Mouse (Mus musculus): ENCODE results near the gene Zic5.

The Zic5 gene

DNA sequence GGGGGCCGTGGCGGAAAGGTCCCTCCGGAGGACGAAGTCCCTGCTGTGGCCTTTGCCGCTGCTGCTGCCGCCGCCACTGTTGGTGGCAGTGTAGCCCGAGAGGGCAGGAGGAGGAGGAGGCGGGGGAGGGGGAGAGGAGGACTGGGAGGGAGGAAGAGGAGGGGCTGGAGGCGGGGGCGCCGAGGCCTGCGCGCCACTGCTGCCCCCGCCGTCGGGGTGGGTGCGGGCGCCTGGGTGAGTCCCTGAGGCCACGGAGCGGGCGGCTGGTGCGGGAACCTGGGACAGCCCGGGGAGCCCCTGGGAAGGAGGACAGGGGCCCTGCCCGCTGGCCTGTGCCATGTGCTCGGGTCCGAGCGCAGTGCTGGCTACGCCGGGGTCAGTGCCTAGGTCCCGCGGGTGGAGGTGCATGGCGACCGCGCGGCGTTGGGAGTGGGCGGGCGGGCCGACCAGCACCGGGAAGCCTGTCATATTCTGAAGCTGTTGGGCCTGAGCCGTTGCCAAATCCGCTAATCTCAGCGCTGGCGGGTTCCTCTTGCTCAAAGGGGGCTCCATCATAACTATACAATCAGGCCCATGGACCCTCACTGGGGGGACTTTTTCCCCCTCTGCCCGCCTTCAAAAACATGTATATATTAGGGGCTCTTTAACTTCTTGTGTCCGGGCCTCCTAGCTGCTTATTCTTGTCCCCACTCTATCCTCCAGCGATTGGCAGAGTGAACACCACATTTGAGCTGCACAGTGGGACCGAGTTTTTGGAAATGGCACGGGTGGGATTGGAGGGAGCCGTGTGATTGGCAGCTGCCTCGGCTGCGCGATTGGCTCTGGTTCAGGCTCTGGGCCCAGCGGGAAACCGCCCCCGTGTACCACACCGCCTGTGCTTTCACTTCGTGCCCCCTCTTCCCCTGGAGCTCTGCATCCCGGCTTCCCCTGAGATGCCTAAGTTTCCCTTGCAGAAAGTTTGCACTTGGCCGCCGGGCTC, at the start of gene Zic5:
Gene Zic5 (minus strand): TSS at position 915 of the 979 bp plus-strand sequence.
- no peak for DNase-seq

DNA sequence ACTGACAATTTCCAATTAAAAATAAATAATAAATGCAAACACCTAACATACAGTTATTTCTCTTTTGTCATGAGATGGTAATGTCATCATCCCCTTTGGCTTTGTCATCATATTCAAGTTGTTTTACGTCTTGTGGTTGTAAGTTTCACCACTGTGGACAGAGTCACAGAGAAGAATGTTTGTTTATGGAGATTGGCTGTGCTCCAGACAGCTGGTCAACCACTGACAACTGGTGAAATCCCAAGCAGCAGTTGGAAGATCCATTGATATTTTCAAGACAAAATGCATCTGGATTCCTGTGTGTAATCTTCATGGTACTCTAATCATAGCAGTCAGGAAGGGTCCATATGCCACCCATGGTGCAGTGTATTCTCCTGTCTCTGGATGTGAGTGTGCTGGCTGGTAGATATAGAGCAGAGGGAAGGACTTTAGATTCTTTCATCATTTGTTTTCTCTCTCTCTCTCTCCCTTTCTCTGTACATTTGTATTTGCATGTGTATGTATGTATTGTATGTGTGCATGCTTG, 48.1 kb upstream of the Zic5 start:
- no peak for DNase-seq

DNA sequence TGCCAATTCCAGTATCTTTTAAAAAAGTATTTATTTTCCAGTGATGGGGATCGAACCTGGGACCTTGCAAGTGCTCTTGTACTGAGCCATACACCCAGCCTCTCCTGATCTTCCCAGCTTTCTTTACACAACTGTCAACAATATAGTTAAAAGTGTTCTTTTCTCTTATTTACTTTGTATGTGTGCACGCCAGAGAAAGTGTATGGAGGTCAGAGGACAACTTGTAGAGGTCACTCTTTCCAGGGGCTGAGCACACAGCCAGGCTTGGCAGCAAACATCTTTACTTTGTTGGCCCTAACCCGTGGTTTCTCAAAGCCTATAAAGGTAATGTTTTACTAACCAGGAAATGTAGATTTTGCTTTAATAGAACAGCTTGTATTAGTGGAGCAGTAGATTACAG, 46.0 kb upstream of the Zic5 start:
- no peak for DNase-seq

DNA sequence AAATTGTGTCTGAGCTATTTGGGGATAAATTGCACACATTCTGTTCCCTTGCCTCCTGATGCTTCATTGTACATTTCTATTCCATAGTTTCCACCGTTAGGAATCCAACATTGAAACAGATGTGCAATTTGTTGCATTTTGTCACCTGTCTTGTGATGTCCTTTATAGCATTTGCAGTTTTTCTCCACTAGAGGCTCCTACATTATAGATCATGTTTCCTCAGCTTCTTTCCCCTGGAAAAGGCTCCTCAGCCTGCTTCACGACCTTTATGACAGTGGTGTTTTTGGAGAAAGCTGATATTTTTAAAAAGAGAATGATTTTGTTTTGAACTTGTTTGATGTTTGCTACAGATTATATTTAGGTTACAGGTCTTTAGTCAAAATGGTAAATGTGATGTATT, 43.6 kb upstream of the Zic5 start:
- no peak for DNase-seq

DNA sequence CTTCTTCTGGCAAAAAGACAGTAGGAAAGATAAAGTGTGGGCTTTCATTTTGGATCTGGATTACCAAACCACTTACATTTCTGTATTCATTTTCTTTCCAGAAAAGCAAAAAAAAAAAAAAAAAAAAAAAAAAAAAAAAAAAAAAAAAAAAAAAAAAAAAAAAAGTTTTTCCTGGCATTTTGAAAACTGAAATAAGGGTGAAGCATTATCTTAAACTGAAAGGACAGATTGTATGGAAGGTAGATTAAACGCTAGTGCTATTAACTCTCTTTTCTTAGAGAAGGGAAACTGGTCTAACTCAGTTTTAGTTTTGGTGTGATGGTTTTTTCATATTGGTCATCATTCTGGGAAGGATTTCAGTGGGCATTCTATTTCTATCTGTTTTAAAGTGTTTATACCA, 26.5 kb upstream of the Zic5 start:
- no peak for DNase-seq

DNA sequence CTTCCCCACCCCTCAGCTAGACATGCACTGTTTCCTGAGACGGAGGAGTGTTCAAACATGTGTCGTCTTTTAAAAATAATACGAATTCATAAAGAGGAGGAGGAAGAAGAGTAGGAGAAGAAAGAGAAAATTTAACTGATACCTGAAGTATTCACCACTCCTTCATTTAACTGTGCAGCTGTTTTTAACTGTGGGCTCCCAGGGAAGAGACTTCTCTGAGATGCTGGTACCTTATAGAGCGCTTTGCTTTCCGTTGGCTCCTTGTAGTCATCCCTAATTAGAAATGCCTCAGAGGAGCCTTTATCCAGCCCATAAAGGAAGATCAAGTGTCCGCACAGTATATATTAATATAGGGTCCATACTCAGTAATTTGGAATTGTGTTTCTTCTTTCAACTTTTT, 26.0 kb upstream of the Zic5 start:
- no peak for DNase-seq

DNA sequence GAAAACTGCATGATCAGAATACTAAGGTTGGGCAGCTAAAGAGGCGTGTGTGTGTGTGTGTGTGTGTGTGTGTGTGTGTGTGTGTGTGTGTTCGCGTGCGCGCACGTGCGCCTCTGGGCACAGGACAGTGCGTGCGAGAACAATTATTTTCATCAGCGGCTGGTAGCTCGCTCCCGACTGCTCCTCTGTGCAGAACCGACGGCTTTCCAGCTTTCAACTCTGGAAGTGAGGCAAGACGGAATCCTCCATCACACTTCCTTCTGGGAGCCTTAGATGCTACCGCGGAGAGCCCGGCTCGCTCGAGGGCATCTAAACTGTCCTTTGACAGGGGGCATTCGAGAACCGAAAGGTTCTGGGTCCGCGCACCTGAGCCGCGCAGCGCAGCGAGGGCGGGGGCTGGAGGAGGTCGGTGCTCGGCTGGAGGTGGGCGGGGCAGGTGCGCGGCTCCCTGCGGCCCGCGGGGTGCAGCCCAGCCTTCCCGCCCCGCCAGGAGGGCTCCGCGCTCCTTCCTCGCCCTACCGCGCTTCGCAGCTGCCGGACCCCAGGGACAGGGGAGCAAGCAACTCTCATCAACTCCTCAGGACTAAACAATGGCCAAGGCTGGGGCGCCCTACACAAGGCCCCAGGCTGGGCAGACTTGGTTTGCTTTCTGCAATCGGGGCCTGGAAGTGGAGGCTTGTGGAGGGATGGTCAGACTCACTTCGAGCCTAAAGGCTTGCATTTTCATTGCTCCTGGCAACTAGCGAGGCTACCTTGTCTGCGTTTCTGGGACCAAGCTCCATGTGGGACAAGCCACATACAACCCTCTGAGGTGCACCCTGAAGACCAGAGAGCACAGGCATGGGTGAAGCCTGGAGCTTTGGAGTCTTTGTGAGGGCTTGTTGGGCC, 25.2 kb upstream of the Zic5 start, which contains the start of gene Gm10837:
Gene Gm10837 (plus strand): TSS at position 146 of the 888 bp plus-strand sequence.
- DNase-seq: no peak

DNA sequence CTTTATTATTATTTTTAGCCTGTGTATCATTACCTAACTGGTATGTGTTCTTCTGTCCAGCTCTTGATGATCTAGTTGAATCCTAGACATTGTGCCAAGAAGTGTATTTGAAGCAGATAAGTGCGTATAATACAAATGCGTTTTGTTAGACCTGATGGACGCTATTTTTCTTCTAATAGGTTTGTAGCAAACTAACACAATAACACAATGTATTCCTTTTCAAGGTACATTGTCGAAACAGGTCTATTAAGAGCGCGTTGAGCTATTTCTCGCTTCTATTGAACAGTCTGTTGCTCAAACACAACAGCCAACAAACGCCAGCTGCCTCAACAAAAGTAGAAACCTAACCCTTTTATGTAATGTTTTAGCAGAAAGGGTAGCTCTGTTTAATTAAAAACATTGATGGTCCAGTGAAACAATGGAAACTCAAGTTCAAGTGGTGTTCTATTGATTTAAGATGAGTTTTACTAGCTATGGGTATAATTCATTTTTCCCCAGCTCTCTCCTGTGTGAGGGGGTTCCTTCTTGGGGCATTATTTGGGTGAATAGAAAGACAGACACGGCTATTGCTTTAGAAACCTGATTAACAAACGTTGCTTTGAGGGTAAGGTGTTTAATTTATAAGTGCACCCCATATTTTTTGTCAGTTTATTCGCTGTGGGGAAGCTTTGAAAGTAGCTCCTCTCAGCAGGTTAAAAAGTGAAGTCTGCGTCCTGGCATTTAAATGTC, 24.4 kb upstream of the Zic5 start:
- DNase-seq: no peak

DNA sequence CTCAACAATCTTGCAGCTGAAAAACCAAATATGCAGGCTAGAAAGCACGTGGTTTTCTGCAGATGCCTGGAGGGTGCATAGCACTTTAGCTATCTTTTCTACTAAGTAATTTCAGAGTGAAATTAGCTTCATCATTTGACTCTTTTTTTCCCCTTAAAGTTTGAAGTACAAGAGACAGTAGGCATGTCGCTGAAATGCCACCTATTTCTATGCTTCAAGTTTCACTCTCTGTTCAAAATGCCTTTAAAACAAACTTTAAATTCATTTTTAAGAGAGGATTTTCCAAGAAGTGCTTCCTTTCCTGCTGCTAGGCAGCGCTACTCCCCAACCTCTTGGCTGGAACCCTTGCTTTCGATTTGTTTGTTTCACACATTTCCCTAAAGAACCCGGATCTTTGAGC, 23.6 kb upstream of the Zic5 start:
- DNase-seq: no peak

DNA sequence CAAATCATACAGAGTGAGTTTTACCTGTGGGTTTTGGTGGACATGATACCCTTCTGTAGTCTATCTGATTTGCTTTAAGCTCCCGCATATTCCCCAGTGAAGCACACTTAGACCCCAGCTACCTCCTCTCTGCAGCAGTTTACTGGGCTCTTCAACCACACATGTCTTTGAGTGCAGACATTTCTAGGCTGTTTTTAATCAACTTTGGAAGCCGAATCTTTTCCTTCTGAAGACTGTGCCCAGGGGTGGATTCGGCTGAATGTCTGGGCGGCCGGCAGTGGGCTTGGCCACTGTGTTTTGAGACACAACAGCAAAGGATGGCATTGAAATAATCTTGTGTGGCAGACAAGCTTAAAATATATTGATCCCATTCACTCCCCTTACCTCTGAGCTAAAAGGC, 21.9 kb upstream of the Zic5 start:
- DNase-seq: no peak

DNA sequence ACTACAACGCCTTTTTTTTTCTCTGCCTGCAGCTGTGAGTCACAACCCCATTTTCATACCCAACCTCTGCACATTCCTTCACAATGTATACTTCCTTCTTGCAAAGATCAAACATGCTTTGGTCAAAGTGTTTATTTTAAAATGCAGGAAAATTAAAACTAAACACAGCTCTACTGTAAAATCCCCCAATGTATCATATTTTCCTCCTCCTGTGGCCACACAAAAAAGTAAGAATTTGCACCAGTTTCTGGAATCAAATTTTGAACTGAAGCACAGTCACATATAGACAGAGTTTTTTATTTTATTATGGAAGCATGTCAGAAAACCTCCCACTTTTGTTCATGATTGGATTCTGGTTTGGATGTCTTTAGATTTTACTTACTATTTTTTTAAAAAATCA, 21.1 kb upstream of the Zic5 start:
- DNase-seq: no peak

DNA sequence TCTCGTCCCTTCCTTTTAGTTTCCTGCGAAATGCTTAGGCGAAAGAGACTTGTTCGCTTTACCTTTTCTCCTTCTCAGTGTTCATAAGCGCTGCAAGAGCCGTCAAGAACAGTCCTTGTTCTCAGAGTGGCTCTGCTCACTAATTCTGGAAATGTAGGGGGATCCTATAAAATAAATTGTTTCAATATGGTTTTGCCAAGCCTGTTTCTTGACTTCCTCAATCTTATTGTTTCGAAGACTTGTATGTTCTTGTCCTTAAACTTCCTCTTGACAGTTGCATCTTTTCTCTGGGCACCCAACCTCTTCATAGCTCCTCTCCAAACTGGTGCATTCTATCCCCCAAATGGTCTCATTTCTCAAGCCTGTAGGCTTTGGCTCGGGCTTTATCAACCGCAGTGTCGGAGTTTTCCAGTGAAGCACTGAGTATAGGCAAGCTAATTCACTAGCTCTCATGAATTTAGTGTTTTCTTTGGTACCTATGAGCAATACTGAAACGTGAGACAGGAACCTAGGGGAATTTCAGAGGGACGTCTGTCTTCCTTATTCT, 20.2 kb upstream of the Zic5 start:
- no peak for DNase-seq

DNA sequence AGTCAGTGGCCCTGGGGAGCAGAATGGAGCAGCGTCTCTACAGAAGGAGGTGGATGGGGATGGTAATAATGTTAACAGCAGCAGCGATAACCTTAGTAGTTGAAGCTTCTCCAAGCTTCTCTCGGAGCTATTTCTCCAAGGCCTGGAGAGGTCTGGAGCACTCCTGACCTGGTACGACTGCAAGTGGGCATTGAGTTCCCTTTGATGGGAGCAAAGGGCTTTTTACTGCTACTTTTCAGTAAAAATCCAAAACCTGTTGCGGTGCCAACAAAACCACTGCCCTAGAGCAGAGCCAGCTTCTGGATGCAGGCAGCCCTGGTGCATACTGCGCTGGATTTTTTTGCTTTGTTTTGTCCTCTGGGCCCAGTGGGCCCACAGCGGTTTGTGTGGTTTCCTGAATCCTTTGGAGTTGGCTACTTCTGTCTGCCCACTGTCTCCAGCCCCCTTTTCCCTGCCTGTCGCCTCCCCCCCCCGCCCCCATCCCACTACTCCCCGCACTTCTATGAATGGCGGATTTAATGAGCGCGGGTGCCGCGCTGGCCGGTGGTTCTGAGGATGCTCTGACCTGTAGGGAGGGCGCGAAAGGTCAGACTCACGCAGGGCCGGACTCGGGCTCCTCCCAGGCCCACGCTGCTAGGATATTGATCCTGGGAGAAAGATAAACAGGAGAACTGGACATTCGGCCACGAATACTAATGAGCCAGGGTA, 19.5 kb upstream of the Zic5 start:
- no peak for DNase-seq

DNA sequence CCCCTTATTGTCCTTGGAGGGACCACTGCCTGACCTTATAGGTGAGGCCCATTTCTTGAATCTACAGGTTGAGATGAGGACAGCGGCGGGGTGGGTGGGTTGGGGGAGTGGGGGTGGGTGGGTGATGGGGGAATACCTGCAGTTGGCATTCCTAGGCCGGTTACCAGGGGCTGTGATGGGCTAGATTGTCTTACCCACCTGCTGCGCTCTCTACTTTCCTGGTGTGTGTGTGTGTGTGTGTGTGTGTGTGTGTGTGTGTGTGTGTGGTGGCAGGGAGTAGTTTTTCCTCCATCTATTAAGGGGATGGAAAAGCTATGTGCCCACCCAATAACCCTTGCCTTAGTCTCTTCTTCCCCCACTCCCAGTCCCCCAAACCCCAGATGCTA, 19.0 kb upstream of the Zic5 start:
- no peak for DNase-seq

DNA sequence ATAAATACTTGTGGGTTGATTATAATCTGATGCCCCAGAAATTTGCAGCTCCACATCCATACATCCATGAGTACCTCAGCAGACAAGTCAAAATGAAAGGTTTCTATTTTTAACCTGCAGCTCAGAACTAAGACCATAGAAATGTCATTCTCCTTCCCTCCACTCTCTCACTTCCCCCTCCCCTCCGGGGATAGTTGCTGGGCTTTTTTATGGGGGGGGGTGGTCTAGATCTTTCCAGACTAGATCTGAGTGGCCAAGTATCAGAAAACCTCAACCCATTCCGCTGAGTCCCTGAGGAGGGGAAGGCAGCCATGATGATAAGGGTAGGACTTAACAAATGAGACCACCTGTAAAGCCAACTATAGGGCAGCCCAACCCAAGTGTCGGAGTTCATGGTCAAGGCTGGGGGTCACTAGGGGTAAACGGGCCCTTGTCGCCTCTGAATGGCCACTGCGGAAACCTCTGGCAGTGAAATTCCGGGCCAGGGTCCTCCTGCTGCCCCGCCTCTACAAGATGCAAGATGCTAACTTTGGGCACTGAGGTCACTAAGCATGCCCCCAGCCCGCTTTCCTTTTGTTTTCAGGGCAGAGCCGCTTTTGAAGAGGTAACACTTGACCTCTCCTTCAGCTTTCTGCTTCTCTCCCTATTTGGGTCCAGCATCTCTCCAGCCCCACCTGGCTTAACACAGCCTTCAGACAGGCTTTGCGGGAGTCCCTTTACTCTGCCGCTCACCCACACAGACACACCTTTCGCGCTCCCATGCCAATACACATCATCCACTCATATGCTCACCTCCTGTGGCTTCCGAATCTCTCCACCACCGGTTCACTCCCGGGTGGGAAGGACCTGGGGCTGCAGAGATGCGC, 18.3 kb upstream of the Zic5 start:
- no peak for DNase-seq

DNA sequence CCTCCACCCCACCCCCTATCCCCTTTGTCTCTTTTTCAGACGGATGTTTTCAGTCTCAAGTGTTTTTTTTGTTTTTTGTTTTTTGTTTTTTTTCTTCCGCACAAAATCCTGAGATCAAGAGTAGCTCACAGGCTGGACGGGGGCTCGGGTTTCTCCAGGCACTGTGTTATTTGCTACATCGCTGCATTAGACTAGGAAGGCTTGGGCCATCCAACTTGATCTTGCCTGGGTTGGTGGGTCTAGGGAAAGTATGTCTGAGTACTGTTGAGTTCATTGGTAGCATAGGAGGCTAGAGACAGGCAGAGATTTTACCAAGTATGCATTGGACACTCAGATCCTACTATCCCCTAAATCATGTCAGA, 17.5 kb upstream of the Zic5 start:
- DNase-seq: no peak

DNA sequence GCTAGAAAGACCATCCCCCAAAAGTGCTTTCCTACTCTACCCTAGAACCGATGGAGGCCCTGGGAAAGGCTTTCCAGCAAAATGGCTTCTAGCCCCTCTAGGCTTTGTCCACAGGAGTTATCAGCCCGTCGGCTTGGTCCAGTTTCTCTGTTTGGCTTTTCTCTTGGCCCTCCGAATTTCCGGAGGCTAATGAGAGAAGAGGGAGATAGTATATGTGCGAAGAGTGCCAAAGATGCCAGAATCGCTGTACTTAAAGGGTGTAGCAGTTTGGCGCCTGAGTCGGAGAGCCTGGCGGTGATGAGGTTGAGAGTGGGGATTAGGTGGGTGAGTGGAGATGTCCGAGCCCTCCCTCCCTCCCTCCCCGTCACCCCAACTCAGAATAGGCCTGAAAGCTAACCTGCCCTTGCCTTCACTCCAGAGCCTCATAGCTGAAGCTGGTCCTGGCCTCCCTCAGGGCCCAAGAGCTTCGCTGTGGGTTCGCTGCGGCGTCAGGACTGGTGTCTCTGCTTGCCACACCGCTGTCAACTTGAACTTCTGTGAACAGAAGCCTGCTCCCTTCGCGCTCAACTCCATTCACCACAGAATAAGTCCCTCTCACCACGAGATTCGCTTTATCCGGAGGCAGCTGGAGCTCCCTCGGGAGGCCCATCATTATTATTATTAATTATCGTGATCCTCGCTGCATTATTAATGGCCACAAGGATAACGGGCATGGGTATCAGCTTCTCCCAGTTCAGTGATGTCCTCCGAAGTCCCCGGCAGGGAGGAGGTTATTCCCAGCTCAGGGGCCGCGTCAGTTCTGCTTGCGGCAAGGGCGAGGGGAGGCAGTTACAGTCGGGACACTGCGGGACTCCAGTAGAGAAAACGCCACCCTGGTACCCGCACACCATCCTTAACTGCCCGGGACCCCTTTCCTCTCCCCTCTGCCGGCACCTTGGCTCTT, 16.9 kb upstream of the Zic5 start:
- no peak for DNase-seq

DNA sequence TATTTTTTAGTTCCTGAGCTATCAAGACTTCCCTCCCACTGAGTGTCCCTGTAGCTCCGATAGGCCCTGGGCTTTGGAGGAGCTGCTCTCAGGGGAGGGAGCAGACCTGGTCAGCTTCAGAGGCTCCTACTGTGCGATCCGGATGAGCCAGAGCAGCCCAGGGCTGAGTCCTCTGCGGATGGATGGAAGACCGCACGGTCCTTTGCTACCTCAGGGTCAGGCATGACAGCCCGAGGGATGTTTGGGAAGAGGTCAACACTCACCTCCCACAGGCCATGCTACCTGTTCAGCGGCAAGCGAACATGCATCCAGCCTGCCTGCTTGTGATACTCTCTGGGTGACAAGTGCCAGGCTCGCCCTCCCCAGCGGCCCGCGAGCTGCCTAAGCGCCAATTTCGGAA, 15.7 kb upstream of the Zic5 start:
- no peak for DNase-seq

DNA sequence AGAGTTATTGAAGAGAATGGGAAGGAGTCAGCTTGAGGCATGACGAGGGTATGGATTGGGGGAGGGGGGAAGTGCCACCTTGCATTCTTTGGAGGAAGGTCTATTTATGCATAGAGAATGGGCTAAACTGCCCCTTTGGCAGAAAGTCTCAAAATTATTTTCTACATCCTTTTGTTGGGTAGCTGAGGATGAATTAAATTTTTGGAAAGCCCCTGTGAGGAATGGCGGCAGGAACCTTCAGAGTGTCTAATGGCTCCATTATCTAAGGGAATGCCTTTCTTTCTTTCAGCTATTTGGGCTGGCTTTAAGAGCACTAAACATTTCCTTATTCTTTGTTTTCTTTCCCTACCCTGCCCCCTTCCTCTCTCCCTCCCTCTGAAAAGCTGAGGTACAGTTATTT, 14.9 kb upstream of the Zic5 start:
- no peak for DNase-seq
